Mouse (Mus musculus) cerebellum, adult 9-10 months (tissue): Measurements from ENCODE around the gene Cfap52.

ENCODE experiments used
- DNase-seq: peaks from one replicate; pipeline ENCODE4 v3.0.0; 2022

Cfap52 gene

DNA sequence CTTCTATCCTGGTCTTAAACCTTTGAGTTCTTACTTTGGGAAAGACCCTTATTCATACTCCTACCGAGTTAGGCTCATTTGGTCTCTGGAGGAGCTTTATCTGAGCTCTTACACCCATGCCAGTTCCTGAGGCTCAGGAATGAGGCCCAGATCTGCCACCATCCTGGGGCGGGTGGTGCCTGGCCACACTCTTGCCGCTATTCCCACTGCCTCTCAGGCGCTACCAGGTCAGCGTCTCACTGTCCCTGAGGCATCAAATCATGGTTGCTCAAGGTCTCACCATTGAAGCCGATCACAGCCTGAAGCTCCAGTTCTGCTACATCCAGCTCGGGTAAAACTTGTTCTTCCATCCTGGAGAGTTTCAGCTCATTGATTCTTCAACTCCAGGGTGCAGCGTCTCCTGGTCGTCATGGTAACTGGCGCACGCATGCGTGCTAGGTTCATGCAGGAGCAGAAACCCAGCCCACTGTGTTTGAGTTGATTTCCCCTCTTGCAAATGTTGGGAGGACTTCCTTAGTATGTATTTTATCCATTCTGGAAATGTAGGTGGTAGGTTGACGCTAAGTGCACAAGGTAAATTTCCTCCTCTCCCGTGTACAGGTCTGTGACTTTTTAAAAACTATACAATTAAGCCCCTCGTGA is at the start of gene Cfap52:
Cfap52 (minus strand) TSS at position 410 of the 642 bp plus-strand sequence.
- peak; percentile 82 for DNase-seq

DNA sequence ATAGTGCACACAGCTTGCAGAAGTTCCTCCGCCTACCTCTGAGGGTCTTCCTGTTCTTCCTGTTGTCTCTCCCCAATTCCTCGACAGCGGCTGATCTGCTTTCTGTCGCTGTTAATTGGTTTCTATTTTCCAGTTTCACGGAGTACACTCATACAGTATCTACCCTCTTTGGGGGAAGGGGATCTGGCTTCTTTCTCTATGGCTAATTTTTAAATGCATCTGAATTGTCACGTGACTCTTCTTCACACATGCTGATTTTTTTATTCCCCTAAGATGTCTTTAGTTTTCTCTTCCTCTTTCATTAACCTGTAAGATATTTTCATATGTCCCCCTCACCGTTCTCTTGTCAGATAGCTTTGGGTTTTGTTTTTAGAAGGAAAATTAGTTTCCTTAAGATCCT is 46.8 kb upstream of the Cfap52 start:
- no peak for DNase-seq

DNA sequence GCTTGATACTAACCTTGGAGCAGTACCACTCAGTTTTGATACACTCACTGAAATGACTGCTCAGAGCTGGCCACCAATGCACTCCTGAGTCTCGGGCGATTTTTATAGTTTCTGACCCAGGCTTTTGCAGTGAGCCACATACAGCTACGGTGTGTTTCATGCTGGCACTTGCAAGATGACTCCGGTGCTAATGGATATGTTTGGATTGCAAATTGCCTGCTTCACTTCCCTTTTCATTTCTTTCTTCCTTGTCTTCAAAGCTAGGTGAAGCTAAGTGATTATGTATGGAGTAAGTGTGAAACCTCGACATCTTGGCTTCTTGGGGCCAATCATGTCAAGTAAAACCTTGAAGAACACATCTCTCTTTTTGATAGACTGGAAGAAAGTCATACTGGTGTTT is 43.9 kb upstream of the Cfap52 start:
- DNase-seq: no peak

DNA sequence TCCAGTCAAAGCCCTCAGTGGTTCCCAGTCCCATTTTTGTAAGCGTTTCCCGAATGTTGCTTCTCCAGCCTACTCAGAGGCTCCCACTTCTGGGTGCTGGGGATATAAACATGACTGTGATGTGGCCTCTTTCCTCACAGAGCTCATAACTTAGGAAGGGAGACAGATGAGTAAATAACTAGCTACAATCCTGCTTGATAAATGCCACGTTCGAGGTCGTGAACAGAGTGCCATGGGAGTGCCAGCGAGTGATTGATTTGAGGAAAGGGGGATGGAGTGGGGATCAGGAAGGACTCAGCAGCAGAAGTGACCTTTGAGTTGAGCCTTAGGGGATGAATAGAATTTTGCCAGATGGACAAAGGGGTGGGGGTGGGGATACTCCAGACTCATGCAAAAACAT is 42.2 kb upstream of the Cfap52 start:
- DNase-seq: no peak

DNA sequence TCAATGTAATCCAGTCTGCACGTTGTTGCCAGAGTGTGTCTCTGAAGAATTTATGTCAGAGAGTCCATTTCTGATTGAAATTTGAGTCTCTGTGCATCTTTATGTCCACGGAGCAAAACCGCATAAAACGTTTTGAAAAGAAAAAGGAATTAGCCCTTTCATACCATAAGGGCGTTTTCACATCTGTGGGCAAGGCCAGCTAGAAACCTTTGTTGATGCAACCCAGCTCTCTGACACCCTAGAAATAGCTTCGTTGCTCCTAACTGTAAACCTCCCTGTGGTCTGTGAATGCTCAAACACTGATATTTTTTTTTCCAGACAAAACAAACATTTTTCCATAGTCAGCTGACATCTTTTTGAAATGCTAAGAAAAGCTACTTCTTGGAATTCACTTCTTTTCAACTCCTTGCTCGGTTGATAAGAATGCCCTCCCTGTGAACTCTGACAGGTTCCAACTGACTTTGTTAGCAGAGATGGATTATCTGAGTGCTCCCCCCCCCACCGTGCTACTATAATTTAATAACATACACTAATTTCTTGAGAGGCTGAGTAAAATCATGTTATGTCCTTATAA is 40.9 kb upstream of the Cfap52 start:
- no peak for DNase-seq

DNA sequence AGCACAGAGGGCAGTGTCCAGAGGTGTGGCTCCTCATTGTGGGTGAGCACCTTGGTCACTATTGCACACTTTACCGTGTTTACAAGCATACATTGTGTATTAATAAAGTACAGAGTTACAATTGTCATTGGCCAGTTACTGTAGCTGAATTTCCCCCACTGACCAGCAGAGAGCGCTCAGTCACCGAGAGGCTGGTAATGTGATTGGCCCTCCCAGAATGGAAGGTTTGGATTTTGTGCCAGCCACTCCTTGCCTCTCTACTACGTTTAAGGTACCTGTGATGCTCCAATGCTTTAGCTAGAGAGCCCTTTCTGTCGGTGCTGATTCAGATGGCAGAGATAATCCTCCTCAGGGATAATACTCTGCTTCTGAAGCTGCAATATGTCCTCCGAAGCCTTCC is 38.7 kb upstream of the Cfap52 start:
- DNase-seq: peak; percentile 78

DNA sequence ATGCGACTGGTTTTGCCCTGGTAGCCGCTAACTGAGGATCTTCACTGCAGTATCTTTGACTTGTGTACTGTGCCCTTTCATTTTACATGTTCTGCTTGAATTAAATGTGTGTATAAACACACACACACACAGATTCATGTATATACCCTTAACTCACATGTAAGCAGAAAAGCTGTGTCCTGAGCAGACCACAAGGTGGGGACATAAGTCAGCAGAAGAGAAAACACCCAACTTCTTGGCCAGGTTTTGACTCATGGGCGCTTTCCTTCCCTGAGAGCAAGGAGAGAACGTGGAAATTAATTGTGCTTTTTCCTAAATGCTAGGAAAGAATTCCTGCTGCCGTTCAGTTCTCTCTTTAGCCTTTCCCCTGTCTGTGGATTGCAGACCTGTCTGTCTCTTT is 34.2 kb upstream of the Cfap52 start:
- no peak for DNase-seq

DNA sequence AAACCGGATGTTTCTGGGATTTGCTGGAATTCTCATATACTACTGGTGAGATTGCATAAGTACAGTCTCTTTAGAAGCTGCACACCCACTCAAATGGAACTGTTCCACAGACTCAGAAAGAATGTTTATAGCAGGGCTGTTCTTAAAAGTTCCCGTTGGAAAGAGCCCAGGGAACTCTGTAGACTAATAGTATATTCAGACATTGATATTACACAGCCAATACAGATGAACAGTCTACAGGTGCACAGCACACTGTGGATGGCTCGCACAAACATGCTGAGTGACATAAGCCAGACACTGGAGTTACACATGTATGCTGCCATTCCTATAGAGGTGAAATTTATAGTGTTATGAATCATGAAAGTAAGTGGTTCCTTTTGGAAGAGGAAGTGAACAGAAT is 33.5 kb upstream of the Cfap52 start:
- no peak for DNase-seq

DNA sequence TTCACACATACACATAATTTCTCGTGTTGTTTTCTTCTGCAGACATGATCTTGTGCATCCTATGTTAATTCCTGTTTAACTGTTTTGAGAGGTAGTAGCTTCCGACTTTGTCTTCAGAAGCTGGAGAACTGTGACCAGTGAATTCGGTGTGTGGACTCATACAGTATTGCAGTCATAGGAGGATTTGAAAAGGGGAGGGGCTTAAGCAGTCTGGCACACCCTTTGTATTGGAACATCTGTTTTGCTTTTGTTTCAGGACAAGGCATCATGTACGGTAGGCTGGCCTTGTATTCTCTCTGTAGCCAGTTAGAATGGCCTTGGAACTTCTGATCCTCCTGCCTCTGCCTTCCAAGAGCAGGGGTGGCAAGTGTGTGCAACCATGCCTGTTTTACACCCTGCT is 30.5 kb upstream of the Cfap52 start:
- no peak for DNase-seq

DNA sequence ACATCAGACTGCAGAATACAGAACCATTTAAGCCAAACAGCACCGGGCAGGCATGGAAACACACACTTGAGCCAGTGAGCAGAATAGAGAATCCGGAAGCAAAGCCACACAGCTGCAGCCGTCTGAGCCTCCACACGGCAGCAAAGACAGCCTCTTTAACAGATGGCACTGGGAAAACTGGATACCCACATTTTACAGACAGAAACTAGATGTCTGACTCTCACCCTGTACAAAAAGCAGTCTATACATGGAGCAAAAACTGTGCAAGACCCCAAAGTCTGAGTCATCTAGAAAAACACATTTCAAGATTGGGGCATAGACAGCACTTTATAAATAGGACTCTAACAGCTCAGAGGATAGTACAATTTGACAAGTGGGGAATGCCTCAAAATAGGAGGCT is 25.8 kb upstream of the Cfap52 start:
- no peak for DNase-seq

DNA sequence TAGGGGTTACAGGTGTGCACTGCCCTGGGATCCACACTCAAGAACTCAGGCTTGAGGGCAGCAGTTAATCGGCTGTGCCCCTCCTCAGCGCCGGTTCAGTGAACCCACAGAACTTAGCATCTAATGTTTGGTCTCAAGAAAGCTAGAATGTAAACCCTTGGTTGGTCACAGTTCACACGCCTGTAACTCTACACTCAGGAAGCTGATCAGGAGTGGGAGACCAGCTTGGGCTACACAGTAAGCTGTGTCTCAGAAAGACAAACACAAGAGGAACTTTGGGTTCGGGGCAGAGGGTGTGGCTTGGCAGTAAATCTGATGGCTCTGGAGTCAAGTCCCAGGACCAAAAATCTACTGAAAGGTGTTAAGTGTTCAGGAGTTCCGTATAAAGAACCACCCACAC is 18.1 kb upstream of the Cfap52 start:
- DNase-seq: no peak

DNA sequence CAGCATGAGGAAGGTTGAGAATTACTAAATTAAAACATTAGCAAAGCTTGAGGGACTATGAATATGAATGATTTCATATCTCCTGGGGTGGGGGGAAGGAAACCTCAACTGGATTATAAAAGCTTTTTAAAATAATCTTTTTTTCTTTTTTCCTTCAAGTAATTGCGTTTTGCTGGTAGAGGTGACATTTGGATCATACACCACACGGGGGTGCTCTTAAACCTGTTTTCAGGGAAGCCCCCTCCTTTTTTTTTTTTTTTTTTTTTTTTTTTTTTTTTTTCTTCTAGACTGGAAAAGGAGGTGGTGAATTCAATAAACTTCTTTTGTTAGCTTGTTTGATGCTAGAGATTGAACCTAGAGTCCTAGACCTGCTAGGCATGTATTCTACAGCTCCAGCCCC is 9.8 kb upstream of the Cfap52 start:
- no peak for DNase-seq

DNA sequence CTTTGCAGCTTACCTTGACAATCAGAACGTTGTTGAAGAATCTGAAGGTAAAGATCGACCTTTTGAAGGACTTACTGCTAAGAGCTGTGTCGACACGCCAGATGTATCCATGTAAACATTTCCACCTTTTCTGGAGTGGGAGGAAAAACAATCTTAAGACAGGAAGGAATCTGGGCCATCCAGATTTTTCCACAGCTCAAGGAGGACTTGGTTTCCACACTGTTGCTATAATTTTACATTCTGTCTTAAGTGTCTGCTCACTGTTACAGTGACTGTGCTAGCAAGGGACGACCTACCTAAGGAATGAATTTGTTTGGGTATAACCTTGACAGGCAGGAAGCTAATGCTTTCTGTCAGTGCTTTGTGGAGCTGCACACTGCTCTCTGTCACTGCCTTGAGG is 7.8 kb upstream of the Cfap52 start:
- no peak for DNase-seq

DNA sequence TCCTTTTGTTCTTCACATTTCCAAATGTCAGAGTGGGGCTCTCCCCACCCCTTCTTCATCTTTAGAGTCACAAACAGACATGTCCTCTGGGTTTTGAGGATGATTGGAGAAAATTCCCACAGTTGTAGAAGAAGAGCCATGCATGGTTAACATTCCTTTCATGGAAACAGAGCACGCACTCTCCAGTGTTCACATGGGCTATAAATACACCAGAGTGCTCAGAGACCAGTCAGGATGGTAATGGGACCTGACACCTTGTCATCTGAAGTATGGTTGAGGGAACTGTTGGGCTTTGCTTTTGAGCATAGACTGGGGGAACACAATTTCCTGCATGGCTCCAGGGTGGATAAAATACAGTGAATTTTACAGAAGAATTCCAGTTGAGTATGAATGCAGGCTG is 7.2 kb upstream of the Cfap52 start:
- no peak for DNase-seq

DNA sequence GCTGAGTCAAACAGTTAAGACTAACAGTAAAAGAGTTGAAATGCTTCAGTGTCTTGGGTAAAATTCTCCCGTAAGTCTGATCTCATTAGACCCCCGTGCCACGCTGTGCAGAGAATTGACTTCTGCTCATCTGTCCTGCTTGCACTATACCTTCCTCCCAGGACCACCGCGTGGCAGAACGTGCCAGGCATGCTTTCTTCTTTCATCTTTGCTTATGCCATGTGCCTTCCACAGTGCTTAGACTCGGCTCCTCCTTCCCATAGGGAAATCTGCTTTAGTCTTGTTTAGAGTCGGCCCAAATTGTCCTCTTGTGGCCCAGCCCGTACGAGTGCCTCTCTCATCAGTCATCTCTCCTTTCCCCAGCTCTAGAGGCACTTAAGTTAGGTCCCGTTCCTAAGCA is 2.4 kb upstream of the Cfap52 start:
- DNase-seq: no peak

DNA sequence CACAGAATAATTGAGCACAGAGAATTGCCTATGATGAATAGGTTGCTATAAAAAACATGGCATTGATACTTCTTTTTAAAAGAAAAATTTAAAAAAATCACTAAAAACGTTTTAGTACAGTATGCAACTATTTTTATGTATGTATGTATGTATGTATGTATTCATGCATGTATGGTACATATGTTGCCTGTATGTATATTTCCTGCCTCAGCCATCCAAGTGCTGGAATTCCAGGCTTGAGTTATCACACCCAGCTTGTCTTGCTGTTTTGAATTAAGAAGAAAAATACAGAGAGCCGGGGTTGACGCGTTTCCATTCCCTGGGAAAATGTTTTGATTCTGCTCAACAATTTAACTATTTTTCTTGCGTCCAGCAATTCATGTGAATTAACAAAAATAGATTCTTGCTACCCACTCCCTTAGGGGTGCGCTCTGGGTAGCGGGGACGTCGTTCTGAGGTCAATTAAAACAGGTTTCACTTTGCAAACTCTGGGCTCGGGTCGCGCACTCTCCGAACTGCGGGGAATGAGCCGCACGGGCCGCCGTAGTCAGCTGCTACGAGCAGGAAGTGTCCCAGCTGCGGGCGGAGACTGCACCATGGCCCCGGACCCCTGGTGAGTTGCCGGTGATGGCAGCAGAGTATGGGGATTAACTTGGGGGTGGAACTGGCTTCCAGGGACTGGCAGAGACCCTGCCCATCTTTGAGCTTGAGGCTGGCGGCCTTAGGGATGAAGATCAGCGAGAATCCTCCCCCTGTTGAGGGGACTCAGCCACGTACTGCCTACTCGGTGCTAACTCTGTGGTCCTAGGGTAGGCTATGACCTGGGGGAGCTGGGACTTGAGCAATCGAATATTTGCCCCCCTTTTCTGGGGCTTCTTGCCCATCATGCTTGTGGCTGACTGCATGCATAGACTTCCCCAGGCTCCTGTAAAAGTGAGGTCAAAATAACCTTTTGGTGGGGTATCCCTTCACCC is 741 bp upstream of the Cfap52 start, which contains the start of gene Stx8:
Stx8 (plus strand) TSS at position 289 of the 974 bp plus-strand sequence.
- peak; percentile 89 for DNase-seq

DNA sequence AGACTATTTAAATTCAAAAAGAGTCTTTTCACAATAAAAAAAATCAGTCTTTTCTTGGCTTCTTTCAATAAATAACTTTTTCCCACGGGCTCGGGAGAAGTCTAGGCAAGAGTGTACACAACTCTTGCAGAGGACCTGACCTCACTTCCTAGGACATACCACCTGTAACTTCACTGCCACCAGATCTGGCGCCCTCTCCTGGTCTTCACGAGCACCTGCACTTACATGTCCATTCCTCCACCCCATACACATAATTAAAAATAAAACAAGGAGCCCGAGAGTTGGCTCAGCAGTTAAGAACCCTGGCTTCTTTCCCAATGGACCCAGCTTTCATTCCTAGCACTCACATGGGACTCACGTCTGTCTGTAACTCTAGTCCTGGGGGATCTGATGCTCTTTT is 1.3 kb downstream of the Cfap52 start:
- DNase-seq: no peak

DNA sequence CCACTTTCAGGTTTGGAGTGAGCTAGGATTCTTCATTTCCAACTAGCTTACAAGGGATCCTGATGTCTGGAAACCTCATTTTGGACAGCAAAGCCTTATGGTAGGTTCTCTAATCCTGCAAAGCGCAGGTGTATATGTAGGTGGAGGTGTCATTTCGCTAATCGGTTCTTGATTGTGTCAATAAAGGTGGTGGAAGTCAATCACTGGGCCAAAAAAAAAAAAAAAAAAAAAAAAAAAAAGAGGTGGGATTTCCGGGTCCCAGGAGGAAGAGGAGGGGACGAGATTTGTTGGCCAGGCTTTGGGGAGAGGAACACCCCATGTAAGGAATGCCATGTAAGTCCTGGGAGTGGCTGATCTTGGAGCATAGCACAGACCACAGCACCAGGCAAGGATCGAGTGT is 11.0 kb downstream of the Cfap52 start:
- DNase-seq: no peak

DNA sequence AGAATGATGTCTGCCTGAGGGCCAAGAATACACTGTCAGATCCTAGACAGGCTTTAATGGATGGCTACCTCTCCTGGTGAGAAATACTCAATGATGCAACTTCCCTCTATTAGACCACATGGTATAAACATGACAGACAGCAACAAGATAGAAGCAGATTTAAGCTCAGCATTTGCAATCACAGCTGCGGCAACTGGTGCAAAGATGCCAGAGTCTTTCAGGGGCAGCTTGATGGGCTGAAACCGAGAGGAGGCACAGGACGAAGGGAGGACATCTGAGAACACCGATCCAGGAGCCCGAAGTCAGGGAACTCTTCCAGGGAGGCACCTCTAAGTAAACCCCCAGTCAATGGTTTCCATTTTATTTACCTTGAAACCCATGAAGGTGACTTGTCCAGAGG is 11.8 kb downstream of the Cfap52 start:
- no peak for DNase-seq

DNA sequence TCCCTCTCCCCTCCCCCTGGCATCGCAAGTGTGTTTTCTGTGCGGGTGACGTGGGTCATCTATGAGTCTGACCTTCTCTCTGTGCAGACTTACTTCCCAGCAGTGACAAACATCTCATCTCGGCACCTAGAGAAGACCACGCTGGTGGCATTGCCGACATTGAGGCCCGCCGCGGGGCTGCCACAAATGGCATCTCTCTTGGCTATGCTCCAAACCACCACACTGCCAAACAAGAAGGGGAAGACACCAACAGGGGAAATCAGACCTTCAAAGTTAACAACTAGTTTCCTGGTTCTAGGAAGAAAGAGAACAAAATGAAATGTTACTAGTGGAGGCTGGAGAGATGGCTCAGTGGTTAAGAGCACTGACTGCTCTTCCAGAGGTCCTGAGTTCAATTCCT is 16.0 kb downstream of the Cfap52 start:
- DNase-seq: no peak

DNA sequence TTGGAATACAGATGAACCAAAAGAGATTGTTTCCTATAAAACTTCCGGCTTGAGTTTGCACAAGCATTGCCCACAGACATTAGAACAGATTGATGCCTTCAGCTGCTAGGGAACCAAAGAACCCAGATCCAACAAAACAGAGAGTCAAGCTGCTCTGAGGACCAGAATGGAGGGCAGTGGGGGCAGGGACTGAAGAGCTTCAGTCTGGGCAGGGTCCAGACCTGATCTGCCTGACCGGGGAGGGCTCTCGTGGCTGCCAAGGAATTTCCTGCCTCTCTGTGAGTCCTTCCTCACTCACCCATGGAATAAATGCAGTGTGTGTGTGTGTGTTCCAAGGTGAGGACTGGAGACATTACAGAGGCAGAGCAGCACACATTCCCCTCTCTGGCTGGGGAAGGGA is 17.2 kb downstream of the Cfap52 start:
- DNase-seq: no peak

DNA sequence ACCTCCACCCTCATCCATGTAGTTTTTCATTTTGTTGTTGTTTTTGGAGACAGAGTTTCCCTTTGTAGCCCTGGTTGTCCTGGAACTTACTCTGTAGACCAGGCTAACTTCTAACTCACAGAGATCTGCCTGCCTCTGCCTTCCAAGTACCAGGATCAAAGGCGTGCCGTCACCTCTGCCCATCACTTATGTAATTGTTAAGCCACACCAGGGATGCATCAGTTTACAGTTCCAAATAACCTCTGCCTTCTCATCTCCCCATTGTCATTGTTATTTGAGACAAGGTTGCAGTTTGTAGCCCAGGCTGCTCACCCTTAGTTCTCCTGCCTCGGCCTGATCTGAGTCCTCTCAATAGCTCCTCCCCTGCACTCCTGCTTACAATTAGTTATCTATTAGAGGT is 33.3 kb downstream of the Cfap52 start:
- DNase-seq: no peak

DNA sequence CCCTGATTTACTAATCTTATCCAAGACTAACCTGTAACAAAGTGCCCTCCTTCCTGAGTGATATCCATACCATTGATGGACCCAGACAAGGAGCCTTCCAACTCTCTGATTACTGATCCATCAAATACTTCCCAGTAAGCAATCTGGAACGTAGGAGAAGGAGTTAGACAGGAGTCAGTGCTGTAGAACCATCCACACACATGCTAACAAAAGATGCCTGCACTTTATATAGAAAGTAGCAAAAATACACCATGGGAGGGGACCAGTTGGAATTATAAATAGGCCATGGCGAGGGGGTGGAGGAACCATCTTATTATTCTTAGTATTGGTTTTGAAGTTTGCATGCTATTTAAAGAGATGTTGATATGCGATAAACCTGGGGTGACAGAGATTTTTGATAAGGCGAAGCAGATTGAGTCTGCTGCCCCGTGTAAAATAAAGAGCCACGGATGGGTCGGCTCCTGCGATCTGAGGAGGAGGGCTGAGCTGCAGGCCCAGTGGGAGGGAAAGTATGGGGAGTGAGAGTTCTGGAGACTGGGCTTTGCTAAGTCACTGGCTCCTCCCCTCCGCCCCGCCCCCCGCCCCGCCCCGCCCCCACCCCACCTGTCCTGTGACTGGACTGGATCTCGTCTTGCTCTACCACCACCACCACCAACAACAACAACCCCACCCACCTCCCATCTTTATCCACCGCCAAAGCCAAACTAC is 38.9 kb downstream of the Cfap52 start:
- DNase-seq: no peak
